Mouse (Mus musculus) embryonic facial prominence, embryonic 15.5 days (tissue): Measurements from ENCODE around the gene Cdk9. TPM values are rescaled to one million over a fixed set of nuclear protein-coding genes. Genes with fewer than 3 reads are reported as not detected.
A peak's percentile ranks its signal among the peaks of the same experiment; 100 is the strongest.

Source experiments
- ATAC-seq: fragments of 200-750 bp; cut with Nextera tagmentation; 2 replicates; pipeline ENCODE4 v1.8.0; 2017; ENCODE audit warnings: low read depth, moderate TSS enrichment; ENCODE audit not compliant: insufficient number of reproducible peaks, low FRiP score, low TSS enrichment
- H3K27ac ChIP-seq: fragments of 300-500 bp; sonication (generic); replicated peaks from 2 replicates; pipeline ENCODE4 v1.5.1; 2015; ENCODE audit warnings: mild to moderate bottlenecking, inconsistent platforms
- H3K27me3 ChIP-seq: fragments of 300-500 bp; sonication (generic); 2 replicates; pipeline ENCODE4 v1.6.1; 2015; ENCODE audit warnings: inconsistent platforms
- H3K36me3 ChIP-seq: fragments of 300-500 bp; sonication (generic); 2 replicates; pipeline ENCODE4 v1.6.1; 2015; ENCODE audit warnings: mild to moderate bottlenecking, inconsistent platforms
- H3K4me1 ChIP-seq: fragments of 300-500 bp; sonication (generic); 2 replicates; pipeline ENCODE4 v1.6.1; 2015; ENCODE audit warnings: inconsistent platforms
- H3K4me2 ChIP-seq: fragments of 300-500 bp; sonication (generic); replicated peaks from 2 replicates; pipeline ENCODE4 v1.6.1; 2015; ENCODE audit warnings: mild to moderate bottlenecking, inconsistent platforms
- H3K4me3 ChIP-seq: fragments of 300-500 bp; sonication (generic); replicated peaks from 2 replicates; pipeline ENCODE4 v1.5.1; 2015; ENCODE audit warnings: mild to moderate bottlenecking, inconsistent platforms
- H3K9ac ChIP-seq: fragments of 300-500 bp; sonication (generic); 2 replicates; pipeline ENCODE4 v1.6.1; 2015; ENCODE audit warnings: inconsistent platforms
- H3K9me3 ChIP-seq: fragments of 300-500 bp; sonication (generic); replicated peaks from 2 replicates; pipeline ENCODE4 v1.6.1; 2016; ENCODE audit warnings: inconsistent platforms
- WGBS: fragments of 180-500 bp; shearing (Covaris S2); methylation state at CpG from one replicate; pipeline ENCODE4 v1.1.7; 2015; 5-methylcytosine and 5-hydroxymethylcytosine counted together
- polyA plus RNA-seq: library from polyadenylated mRNA; unstranded; fragments of >200 nt; fragmentation: Nextera tagmentation; extraction: Ambion mirVana; gene quantifications from 2 replicates; pipeline ENCODE4 v1.2.1, GENCODE M21; 2015

Gene Cdk9
- polyA plus RNA-seq, 1 experiment from 2014 or later = 106 TPM

- Histone ChIP-seq H3K4me2 (no peak overlapping the region), H3K4me3 (no peak overlapping the region), H3K9ac (no peak overlapping the region), H3K27ac (peak overlapping the region; percentile 13; the same call in 1 of the 2 replicates), H3K4me1 (peaks cover 29% of the 10 kb centered on the region), H3K27me3 (no peaks in the 10 kb centered on the region), H3K9me3 (no peaks in the 10 kb centered on the region), H3K36me3 (no peaks in the 10 kb centered on the region)
- 92% methylated on average over 3 of the region's 3 CpGs for WGBS
- ATAC-seq = no peak
Observed at GRCm38 (mm10) chr2:32720053-32720452, 7.2 kb upstream of the Cdk9 start.

- no peaks in the 10 kb centered on the region for H3K36me3 ChIP-seq
- 34% methylated on average over 9 of the region's 9 CpGs for WGBS
- no peaks in the 10 kb centered on the region for H3K9me3 ChIP-seq
- H3K4me3 ChIP-seq = no peak overlapping the region
- H3K27ac ChIP-seq = no peak overlapping the region
- H3K9ac ChIP-seq = no peak overlapping the region
- H3K27me3 ChIP-seq = no peaks in the 10 kb centered on the region
- H3K4me2 ChIP-seq = no peak overlapping the region
- H3K4me1 ChIP-seq = peaks cover 42% of the 10 kb centered on the region
- ATAC-seq = peak; percentile 73; the same call in 1 of the 2 replicates
Observed at GRCm38 (mm10) chr2:32718761-32719160, 5.9 kb upstream of the Cdk9 start.

DNA sequence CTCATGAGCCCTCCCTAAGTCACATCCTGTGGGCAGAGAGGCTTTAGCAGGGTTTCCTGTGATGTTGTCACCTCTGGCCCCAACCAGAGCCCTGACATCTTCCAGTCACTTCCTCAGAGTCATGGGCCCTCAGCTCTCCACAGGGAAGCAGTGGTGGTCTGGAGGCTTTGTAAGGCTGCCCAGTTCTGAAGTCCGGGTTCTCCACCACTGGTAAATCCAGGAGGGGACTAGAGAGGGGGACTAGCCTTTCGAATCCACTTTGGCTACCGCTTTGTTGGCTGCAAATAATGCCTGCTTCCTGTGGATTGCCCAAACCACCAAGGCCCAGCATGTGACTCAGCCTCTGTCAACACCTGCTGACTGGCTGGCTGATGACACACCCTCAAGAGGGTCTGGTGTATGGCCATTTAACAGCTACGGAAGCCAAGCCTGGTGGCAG is 2.1 kb upstream of the Cdk9 start:
- Histone ChIP-seq H3K9me3 (no peaks in the 10 kb centered on the region), H3K4me2 (no peak overlapping the region), H3K27me3 (no peaks in the 10 kb centered on the region), H3K4me1 (peaks cover 34% of the 10 kb centered on the region), H3K4me3 (no peak overlapping the region), H3K36me3 (peaks cover 12% of the 10 kb centered on the region), H3K9ac (no peak overlapping the region), H3K27ac (peak overlapping the region; percentile 45; the same call in 1 of the 2 replicates)
- WGBS = 56% methylated on average over 4 of the region's 4 CpGs
- ATAC-seq = no peak

- Histone ChIP-seq H3K4me3 (no peak overlapping the region), H3K27ac (peak overlapping the region; percentile 97), H3K4me1 (peaks cover 34% of the 10 kb centered on the region), H3K36me3 (peaks cover 18% of the 10 kb centered on the region), H3K9me3 (no peaks in the 10 kb centered on the region), H3K4me2 (peak overlapping the region; percentile 62; the same call in 1 of the 2 replicates), H3K27me3 (no peaks in the 10 kb centered on the region), H3K9ac (no peak overlapping the region)
- whole genome bisulfite sequencing = 47% methylated on average over 11 of the region's 11 CpGs
- no peak for ATAC-seq
Observed at GRCm38 (mm10) chr2:32714117-32714986, 1.5 kb upstream of the Cdk9 start.

- ATAC-seq = peak; percentile 91
- H3K4me2 ChIP-seq = peak overlapping the region; percentile 62
- WGBS = under 1% methylated on average over 28 of the region's 44 CpGs
Observed at GRCm38 (mm10) chr2:32712586-32712933, 316 bp downstream of the Cdk9 start.

GRCm38 (mm10) chr2:32712108-32712551 is 746 bp downstream of the Cdk9 start:
- ATAC-seq = peak; percentile 56
- Histone ChIP-seq H3K9me3 (no peaks in the 10 kb centered on the region), H3K9ac (peak overlapping the region; percentile 72), H3K4me1 (peaks cover 31% of the 10 kb centered on the region), H3K27me3 (no peaks in the 10 kb centered on the region), H3K27ac (peak overlapping the region; percentile 97), H3K4me2 (peak overlapping the region; percentile 57), H3K4me3 (peak overlapping the region; percentile 85), H3K36me3 (peaks cover 37% of the 10 kb centered on the region)
- WGBS = under 1% methylated on average over 41 of the region's 41 CpGs

More at GRCm38 (mm10) chr2:32712586-32712933, 316 bp downstream of the Cdk9 start:
- Histone ChIP-seq H3K27me3 (no peaks in the 10 kb centered on the region), H3K27ac (peak overlapping the region; percentile 97), H3K4me1 (peaks cover 31% of the 10 kb centered on the region), H3K4me3 (peak overlapping the region; percentile 85), H3K36me3 (peaks cover 35% of the 10 kb centered on the region), H3K9ac (peak overlapping the region; percentile 72), H3K9me3 (no peaks in the 10 kb centered on the region)

DNA sequence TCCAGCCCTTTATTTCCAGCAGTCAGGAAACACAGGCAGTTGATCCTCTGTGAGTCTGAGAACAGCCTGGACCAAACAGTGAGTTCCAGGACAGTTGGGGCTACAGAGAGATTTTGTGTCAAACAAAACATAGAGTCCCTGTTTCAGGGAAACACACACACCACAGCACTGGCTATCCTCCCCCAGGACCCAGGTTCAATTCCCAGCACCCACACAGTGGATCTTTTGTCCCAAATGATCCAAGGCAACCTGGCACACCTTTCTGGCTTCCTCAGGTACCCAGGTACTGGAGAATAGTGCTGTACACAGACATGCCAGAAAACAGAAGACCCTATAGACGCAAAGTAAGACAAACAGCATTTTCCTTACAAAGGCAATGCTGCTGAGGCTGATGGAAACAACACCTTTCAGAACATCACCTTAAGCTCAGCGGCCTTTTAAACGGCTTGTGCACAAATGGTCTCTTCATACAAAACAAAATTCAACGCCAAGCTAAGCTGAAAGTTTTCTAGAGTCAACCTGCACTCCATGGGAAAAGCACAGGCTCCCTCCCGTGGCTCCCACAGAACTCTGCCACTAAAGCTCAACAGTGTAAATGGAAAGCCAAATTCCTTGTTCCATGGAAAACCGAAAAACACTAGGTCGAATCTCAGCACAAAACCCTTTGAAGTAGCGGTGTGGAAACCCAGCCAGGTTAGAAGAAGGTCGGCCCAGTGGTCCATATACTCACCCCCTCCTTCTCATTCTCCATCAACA is 1.4 kb downstream of the Cdk9 start:
- Histone ChIP-seq H3K9me3 (no peaks in the 10 kb centered on the region), H3K36me3 (peaks cover 44% of the 10 kb centered on the region), H3K9ac (peak overlapping the region; percentile 72), H3K4me2 (peak overlapping the region; percentile 57), H3K4me3 (peak overlapping the region; percentile 85), H3K27me3 (no peaks in the 10 kb centered on the region), H3K4me1 (peaks cover 31% of the 10 kb centered on the region), H3K27ac (peak overlapping the region; percentile 97)
- WGBS = 24% methylated on average over 9 of the region's 9 CpGs
- no peak for ATAC-seq

GRCm38 (mm10) chr2:32710425-32710824 is 2.5 kb downstream of the Cdk9 start:
- Histone ChIP-seq H3K27me3 (no peaks in the 10 kb centered on the region), H3K9me3 (no peaks in the 10 kb centered on the region), H3K4me2 (no peak overlapping the region), H3K4me3 (no peak overlapping the region), H3K27ac (no peak overlapping the region), H3K9ac (no peak overlapping the region), H3K4me1 (peaks cover 31% of the 10 kb centered on the region), H3K36me3 (peaks cover 54% of the 10 kb centered on the region)
- no peak for ATAC-seq
- WGBS = 83% methylated on average over 5 of the region's 5 CpGs

- Histone ChIP-seq H3K36me3 (peaks cover 62% of the 10 kb centered on the region), H3K4me1 (peaks cover 24% of the 10 kb centered on the region), H3K27ac (no peak overlapping the region), H3K27me3 (no peaks in the 10 kb centered on the region), H3K9me3 (no peaks in the 10 kb centered on the region), H3K9ac (no peak overlapping the region), H3K4me3 (no peak overlapping the region), H3K4me2 (no peak overlapping the region)
- ATAC-seq = no peak
- WGBS = 90% methylated on average over 20 of the region's 20 CpGs
Observed at GRCm38 (mm10) chr2:32709521-32710137, 3.2 kb downstream of the Cdk9 start.

GRCm38 (mm10) chr2:32708643-32709042 is 4.2 kb downstream of the Cdk9 start:
- H3K4me3 ChIP-seq = no peak overlapping the region
- no peaks in the 10 kb centered on the region for H3K9me3 ChIP-seq
- H3K4me2 ChIP-seq = no peak overlapping the region
- H3K36me3 ChIP-seq = peaks cover 72% of the 10 kb centered on the region
- H3K9ac ChIP-seq = no peak overlapping the region
- ATAC-seq = no peak
- no peak overlapping the region for H3K27ac ChIP-seq
- no peaks in the 10 kb centered on the region for H3K27me3 ChIP-seq
- 46% methylated on average over 3 of the region's 3 CpGs for WGBS
- H3K4me1 ChIP-seq = peaks cover 14% of the 10 kb centered on the region

DNA sequence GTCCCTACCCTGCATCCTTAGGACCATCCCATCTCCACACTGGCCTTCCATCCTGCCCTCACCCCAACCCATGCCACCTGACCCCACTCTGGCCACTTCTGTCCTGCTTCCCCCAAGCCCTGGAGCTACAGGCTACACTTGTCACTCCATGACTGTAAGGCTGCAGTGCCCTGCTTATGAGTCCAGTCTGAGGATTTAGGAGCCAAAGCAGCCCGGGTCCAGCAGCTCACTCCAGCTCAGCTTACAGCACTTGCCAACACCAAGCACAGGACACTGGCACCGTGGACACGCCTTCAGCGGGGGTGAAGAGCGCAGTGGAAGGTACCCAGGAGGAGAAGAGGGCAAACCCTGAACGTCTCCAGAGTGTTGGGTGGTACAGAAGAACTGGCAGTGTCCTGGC is 5.9 kb downstream of the Cdk9 start:
- Histone ChIP-seq H3K9ac (no peak overlapping the region), H3K4me3 (no peak overlapping the region), H3K4me1 (peaks cover 10% of the 10 kb centered on the region), H3K27me3 (no peaks in the 10 kb centered on the region), H3K4me2 (no peak overlapping the region), H3K27ac (no peak overlapping the region), H3K9me3 (no peaks in the 10 kb centered on the region), H3K36me3 (peaks cover 84% of the 10 kb centered on the region)
- 92% methylated on average over 6 of the region's 6 CpGs for WGBS
- no peak for ATAC-seq
